Mouse (Mus musculus): ENCODE measurements around the gene Adat3. TPM values are rescaled to one million over a fixed set of nuclear protein-coding genes. Genes with fewer than 3 reads are reported as not detected.
A peak's percentile ranks its signal among the peaks of the same experiment; 100 is the strongest.

Adat3 gene
- polyA plus RNA-seq, 1 experiment from 2014 or later = 6.2 TPM

DNA sequence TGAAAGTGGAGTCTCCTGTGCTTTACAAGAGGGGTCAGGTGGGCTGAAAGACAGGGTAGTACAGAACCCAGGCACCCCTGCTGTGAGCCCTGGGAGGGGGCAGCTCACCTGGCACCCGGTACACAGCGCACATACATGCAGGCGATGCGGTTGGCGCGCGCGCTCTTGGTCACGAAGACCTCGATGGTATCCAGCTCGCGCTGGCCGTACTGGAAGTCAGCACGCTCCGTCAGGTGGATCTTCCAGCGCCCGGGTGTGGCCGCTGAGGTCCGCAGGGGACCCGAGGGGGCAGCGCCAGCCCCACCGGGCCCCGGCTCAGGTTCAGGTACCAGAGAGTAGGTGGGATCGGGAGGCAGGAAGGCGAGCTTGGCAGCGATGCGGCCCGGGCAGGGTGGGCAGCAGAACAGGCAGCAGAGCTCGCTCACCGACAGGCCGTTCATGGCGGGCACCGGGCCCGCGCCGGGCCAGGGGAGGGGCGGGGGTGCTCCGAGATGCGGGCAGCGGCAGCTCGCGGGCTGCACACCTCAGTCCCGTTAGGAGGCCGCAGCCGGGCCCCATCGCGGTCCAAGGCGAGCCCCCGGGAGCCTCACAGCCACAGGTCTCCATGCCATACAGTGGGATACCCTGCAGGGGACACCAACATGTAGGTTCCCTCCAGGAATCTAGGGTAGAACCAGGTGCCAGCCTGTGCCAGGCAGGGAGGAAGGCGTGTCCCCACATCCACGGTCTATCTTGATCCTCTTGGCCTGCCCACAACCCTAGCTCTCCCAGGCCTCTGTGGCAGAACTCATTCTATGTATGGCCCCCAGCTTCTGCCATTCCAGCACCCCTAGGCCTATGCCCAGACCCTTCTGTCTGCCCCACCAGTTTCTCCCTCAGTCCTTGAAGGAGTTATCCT lies 16.0 kb upstream of the Adat3 start:
- Histone ChIP-seq H3K9me3 (replicated peaks; ENCODE audit: control insufficient read depth, low read length, poor library complexity, severe bottlenecking) (no peaks in the 10 kb centered on the region), H3K36me3 (ENCODE audit: control insufficient read depth, insufficient read depth, low read length) (peaks cover 8% of the 10 kb centered on the region), H3K4me3 (ENCODE audit: low read depth, low read length) (no peak overlapping the region), H3K27me3 (ENCODE audit: control insufficient read depth, insufficient read depth, low read depth, low read length) (no peaks in the 10 kb centered on the region), H3K9ac (ENCODE audit: low read depth, low read length) (0 out of 2 replicates have a peak overlapping the region, but pooled peaks have one; percentile 11), H3K4me1 (ENCODE audit: control insufficient read depth, insufficient read depth, low read length) (peaks cover 17% of the 10 kb centered on the region), H3K27ac (ENCODE audit: low read length) (peak overlapping the region; percentile 23; the same call in 1 of the 2 replicates), H3K4me2 (ENCODE audit: low read length) (no peak overlapping the region)
- ATAC-seq = no peak
- 95% methylated on average over 43 of the region's 51 CpGs for WGBS

DNA sequence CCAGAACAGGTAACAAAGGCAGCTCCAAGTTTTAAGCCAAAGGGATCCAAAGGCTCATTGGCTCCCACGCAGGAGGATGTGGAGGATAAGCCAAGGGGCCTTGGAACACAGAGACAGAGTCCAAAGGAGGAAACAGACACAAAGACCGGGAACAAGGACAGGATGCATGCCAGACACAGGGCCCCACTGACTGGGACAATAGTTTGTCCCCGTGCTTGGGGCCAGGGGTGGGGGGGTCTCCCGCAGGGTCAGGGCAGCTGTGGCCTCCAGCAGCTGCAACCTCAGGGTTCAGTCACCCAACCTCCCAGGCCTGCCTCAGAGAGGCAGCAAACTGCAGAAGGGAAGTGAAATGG lies 15.4 kb upstream of the Adat3 start:
- H3K27ac ChIP-seq (ENCODE audit: low read length) = peak overlapping the region; percentile 23; the same call in 1 of the 2 replicates
- no peak overlapping the region for H3K4me3 ChIP-seq (ENCODE audit: low read depth, low read length)
- peaks cover 17% of the 10 kb centered on the region for H3K4me1 ChIP-seq (ENCODE audit: control insufficient read depth, insufficient read depth, low read length)
- no peak overlapping the region for H3K4me2 ChIP-seq (ENCODE audit: low read length)
- 41% methylated on average over 4 of the region's 4 CpGs for WGBS
- peaks cover 8% of the 10 kb centered on the region for H3K36me3 ChIP-seq (ENCODE audit: control insufficient read depth, insufficient read depth, low read length)
- no peak for ATAC-seq
- no peaks in the 10 kb centered on the region for H3K27me3 ChIP-seq (ENCODE audit: control insufficient read depth, insufficient read depth, low read depth, low read length)
- H3K9ac ChIP-seq (ENCODE audit: low read depth, low read length) = no peak overlapping the region
- H3K9me3 ChIP-seq (replicated peaks; ENCODE audit: control insufficient read depth, low read length, poor library complexity, severe bottlenecking) = no peaks in the 10 kb centered on the region

DNA sequence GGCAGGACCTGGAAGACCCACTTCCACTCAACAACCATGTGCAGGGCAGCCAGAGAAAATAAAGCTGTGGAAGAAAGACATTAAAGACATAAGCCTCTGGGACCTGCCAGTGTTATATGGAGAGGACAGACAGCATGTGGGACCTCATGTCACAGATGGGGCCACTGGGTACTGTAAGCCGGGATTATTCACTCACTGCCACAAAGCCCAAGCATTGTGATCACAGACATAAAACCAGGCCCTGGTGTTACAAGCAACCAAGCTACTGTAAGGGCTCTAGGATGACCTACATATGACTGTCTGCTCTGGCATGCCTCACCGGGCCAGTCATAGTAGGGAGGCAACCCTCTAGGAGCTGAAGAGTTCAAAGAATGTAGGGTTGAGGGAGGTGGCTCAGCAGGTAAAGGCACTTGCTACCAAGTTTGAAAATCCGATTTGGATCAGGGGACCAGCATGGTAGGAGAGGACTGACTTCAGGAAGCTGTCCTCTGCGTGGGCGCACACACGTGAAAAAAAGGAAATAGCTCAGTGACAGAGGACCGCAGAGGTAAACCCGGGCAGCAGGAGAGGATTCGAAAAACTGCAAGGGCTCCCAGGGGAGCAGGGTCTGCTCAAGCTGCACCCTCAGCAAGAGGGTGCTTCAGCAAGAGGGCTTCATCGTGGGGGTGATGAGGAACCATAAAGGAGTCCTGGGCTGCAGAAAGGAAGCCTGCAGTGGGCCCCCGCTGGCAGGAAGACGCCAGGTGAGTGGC lies 13.4 kb upstream of the Adat3 start:
- Histone ChIP-seq H3K9me3 (replicated peaks; ENCODE audit: control insufficient read depth, low read length, poor library complexity, severe bottlenecking) (no peaks in the 10 kb centered on the region), H3K27me3 (ENCODE audit: control insufficient read depth, insufficient read depth, low read depth, low read length) (0 out of 2 replicates have a peak, but pooled peaks cover 4% of the 10 kb centered on the region), H3K36me3 (ENCODE audit: control insufficient read depth, insufficient read depth, low read length) (peaks cover 8% of the 10 kb centered on the region), H3K9ac (ENCODE audit: low read depth, low read length) (peak overlapping the region; percentile 94), H3K4me1 (ENCODE audit: control insufficient read depth, insufficient read depth, low read length) (peaks cover 17% of the 10 kb centered on the region), H3K4me2 (ENCODE audit: low read length) (peak overlapping the region; percentile 65), H3K4me3 (ENCODE audit: low read depth, low read length) (peak overlapping the region; percentile 92), H3K27ac (ENCODE audit: low read length) (peak overlapping the region; percentile 68)
- 17% methylated on average over 12 of the region's 12 CpGs for WGBS
- ATAC-seq = no peak; the same call in 1 of the 2 replicates

DNA sequence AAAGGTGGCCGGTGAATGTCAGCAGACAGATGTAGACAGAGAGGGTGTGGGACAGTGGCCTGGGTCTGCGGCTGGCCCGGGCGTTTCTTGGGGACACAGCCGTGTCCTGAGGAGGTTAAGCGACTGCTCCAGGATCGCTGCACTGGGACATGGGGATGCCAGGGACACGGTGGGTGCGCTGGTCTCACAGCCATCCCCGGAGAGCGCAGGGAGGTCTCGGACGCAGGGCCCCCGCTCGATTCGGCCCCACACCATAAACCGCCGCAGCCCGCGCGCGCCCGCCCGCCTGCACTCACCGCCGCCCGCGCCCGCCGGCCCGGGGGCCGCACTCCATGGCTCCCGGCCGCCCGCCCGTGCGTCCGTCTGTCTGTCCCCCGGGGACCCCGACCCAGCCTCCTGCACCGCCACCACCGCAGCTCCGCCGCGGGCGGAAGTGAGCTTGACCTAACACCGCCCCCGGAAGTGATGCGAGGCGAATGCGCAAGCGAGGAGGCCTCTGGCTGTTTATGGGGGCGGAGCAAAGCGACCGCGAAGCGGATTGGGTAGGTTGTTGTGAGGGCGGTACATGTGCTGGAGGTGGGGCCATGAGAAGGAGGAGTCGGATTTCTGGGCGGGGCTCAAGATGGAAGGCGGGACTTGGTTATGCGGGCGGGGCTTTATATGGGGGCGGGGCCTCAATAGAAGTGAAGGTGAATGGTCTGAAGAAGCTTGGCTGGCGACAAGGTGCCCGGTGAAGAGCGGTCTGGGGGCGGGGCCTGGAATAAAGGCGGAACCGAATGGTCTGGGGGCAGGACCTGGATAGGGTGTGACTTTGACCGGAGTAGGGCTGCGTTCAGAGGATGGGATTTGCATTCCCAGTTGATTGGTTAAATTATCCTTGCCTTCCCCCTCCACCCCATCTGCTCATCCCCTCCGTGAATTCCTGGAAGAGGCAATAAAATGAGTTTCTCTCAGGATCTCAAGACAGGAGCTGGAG lies 12.5 kb upstream of the Adat3 start, which contains the start of gene Abhd17a:
Gene Abhd17a, minus strand, starts transcription at position 463 of the 976 bp plus-strand sequence.
- Histone ChIP-seq H3K27ac (ENCODE audit: low read length) (peak within 1 kb of the TSS; percentile 68), H3K27me3 (ENCODE audit: control insufficient read depth, insufficient read depth, low read depth, low read length) (0 out of 2 replicates have a peak, but pooled peaks cover 4% of the 10 kb centered on the region), H3K4me3 (ENCODE audit: low read depth, low read length) (peak within 1 kb of the TSS; percentile 92), H3K9ac (ENCODE audit: low read depth, low read length) (peak within 1 kb of the TSS; percentile 94), H3K36me3 (ENCODE audit: control insufficient read depth, insufficient read depth, low read length) (peaks cover 8% of the 10 kb centered on the region), H3K4me1 (ENCODE audit: control insufficient read depth, insufficient read depth, low read length) (peaks cover 17% of the 10 kb centered on the region), H3K4me2 (ENCODE audit: low read length) (peak within 1 kb of the TSS; percentile 65), H3K9me3 (replicated peaks; ENCODE audit: control insufficient read depth, low read length, poor library complexity, severe bottlenecking) (no peaks in the 10 kb centered on the region)
- under 1% methylated on average over 68 of the region's 73 CpGs for WGBS
- peak; percentile 95 for ATAC-seq

DNA sequence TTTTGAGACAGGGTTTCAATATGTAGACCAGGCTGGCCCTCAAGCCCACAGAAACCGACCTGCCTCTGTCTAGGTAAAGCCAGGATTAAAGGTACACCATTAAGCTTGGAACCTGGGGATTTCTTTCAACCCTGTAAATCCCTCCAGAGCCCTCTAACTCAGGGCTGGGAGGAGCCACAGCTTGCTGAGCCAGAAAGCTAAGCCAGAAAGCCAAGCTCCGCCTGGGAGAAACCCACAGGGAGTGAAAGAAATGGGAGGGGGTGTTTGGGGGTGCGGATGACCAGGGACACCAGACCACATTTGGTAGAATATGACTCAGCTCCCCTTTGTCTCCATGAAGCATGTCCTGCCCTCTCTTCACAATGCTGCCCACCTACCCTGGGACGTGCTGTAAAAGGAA lies 6.4 kb upstream of the Adat3 start:
- Histone ChIP-seq H3K9me3 (replicated peaks; ENCODE audit: control insufficient read depth, low read length, poor library complexity, severe bottlenecking) (no peaks in the 10 kb centered on the region), H3K4me3 (ENCODE audit: low read depth, low read length) (no peak overlapping the region), H3K36me3 (ENCODE audit: control insufficient read depth, insufficient read depth, low read length) (no peaks in the 10 kb centered on the region), H3K27me3 (ENCODE audit: control insufficient read depth, insufficient read depth, low read depth, low read length) (peaks cover 6% of the 10 kb centered on the region; the same call in 1 of the 2 replicates), H3K4me1 (ENCODE audit: control insufficient read depth, insufficient read depth, low read length) (no peaks in the 10 kb centered on the region), H3K4me2 (ENCODE audit: low read length) (no peak overlapping the region), H3K9ac (ENCODE audit: low read depth, low read length) (no peak overlapping the region), H3K27ac (ENCODE audit: low read length) (no peak overlapping the region)
- ATAC-seq = no peak
- 35% methylated on average over 4 of the region's 4 CpGs for WGBS

DNA sequence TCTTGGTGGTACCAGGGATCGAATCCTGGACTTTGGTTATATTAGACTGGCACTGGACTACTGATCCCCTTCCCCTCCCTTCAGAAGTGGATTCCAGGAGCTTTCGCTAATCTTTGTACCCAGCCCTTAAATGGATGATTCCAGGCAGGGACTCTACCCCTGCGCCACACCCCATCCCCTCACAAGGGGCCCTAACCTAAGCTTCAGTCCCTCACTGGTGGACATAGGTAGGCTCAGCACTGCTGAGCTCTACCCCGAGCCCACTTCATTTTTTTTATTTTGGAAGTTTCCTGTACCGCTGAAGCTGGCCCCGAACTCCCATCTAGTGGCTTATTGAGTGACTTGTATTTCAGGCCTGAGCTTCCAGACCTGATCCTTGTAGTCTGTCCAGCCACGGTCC lies 684 bp downstream of the Adat3 start:
- peak; percentile 33 for ATAC-seq
- Histone ChIP-seq H3K27ac (ENCODE audit: low read length) (peak overlapping the region; percentile 93), H3K9me3 (replicated peaks; ENCODE audit: control insufficient read depth, low read length, poor library complexity, severe bottlenecking) (no peaks in the 10 kb centered on the region), H3K36me3 (ENCODE audit: control insufficient read depth, insufficient read depth, low read length) (peaks cover 23% of the 10 kb centered on the region), H3K4me3 (ENCODE audit: low read depth, low read length) (peak overlapping the region; percentile 73), H3K4me1 (ENCODE audit: control insufficient read depth, insufficient read depth, low read length) (peaks cover 18% of the 10 kb centered on the region), H3K9ac (ENCODE audit: low read depth, low read length) (peak overlapping the region; percentile 80), H3K27me3 (ENCODE audit: control insufficient read depth, insufficient read depth, low read depth, low read length) (no peaks in the 10 kb centered on the region; the same call in 1 of the 2 replicates), H3K4me2 (ENCODE audit: low read length) (peak overlapping the region; percentile 77)
- 31% methylated on average over 7 of the region's 7 CpGs for WGBS

DNA sequence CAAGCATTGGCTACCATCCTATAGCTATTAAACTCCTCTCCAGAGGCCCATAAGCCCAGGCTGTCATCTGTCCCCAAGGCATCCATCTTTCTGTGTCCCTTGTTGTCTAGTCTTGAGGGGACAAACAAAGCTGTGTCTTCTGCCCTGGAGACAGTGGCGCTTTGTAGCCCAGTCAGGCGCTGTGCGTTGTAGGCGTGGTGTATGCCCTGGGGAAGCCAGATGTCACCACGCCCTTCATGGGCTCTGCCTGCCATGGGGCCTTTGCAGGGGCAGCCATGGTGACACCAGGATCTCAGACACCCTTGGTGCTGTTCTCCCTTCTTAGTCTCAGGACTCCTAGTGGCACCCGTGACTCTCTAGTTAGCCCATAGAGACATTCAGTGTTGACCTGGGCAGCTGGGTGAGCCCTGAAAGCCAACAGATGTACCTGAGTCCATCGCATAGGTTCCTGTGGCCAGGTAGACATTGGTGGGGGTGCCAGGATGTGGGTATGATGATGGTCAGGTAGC lies 1.4 kb downstream of the Adat3 start:
- no peak overlapping the region for H3K27ac ChIP-seq (ENCODE audit: low read length)
- H3K4me3 ChIP-seq (ENCODE audit: low read depth, low read length) = peak overlapping the region; percentile 73; the same call in 1 of the 2 replicates
- no peak for ATAC-seq
- peak overlapping the region; percentile 80 for H3K9ac ChIP-seq (ENCODE audit: low read depth, low read length)
- H3K27me3 ChIP-seq (ENCODE audit: control insufficient read depth, insufficient read depth, low read depth, low read length) = no peaks in the 10 kb centered on the region
- peaks cover 18% of the 10 kb centered on the region for H3K4me1 ChIP-seq (ENCODE audit: control insufficient read depth, insufficient read depth, low read length)
- H3K36me3 ChIP-seq (ENCODE audit: control insufficient read depth, insufficient read depth, low read length) = peaks cover 29% of the 10 kb centered on the region
- H3K4me2 ChIP-seq (ENCODE audit: low read length) = peak overlapping the region; percentile 77
- H3K9me3 ChIP-seq (replicated peaks; ENCODE audit: control insufficient read depth, low read length, poor library complexity, severe bottlenecking) = no peaks in the 10 kb centered on the region
- WGBS = 93% methylated on average over 7 of the region's 7 CpGs

DNA sequence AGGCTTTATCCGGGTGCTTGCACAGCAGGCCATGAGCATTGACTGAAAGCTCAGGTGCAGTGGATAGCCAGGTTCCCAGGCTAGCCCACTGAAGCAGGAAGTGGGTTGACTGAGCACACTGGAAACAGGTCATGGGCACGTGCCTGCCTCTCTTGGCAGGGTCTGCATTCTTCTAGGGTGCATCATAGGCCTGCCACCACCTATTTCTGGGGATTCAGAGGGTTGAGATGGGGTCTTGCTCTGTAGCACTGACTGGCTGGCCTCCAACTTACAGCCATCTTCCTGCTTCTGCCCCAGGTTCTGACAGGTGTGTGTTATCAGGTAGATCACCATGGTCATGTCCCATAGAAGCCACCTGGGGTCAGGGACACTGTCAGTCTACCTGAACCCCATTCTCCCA lies 2.3 kb downstream of the Adat3 start:
- H3K36me3 ChIP-seq (ENCODE audit: control insufficient read depth, insufficient read depth, low read length) = peaks cover 33% of the 10 kb centered on the region
- peaks cover 18% of the 10 kb centered on the region for H3K4me1 ChIP-seq (ENCODE audit: control insufficient read depth, insufficient read depth, low read length)
- no peak overlapping the region for H3K4me3 ChIP-seq (ENCODE audit: low read depth, low read length)
- H3K9ac ChIP-seq (ENCODE audit: low read depth, low read length) = no peak overlapping the region
- WGBS = 88% methylated on average over 2 of the region's 2 CpGs
- no peaks in the 10 kb centered on the region for H3K9me3 ChIP-seq (replicated peaks; ENCODE audit: control insufficient read depth, low read length, poor library complexity, severe bottlenecking)
- no peaks in the 10 kb centered on the region for H3K27me3 ChIP-seq (ENCODE audit: control insufficient read depth, insufficient read depth, low read depth, low read length)
- H3K27ac ChIP-seq (ENCODE audit: low read length) = no peak overlapping the region
- no peak overlapping the region for H3K4me2 ChIP-seq (ENCODE audit: low read length)
- ATAC-seq = no peak

Data from midbrain, embryonic 16.5 days (tissue).